Mouse (Mus musculus) kidney, adult 2 months (tissue): ENCODE measurements around the gene Lekr1.

Source experiments
- CTCF ChIP-seq: fragments of 200-500 bp; conservative IDR thresholded peaks from 2 replicates; pipeline ENCODE4 v1.5.1; 2011; ENCODE audit warnings: low read depth, mild to moderate bottlenecking, control low read depth, low read length, moderate library complexity, mixed read lengths; ENCODE audit not compliant: insufficient read depth, insufficient read length
- POLR2A ChIP-seq: fragments of 200-500 bp; IDR thresholded peaks from one replicate; pipeline ENCODE4 v1.6.1; 2011; ENCODE audit warnings: low read depth, low read length, control low read depth

GRCm38 (mm10) chr3:65663176-65663575, 2.9 kb upstream of the Lekr1 start:
- TF ChIP-seq POLR2A (no peak), CTCF (no peak)
